Mouse (Mus musculus) urinary bladder, postnatal 0 days (tissue): ENCODE data around the gene Dna2. TPM values are rescaled to one million over a fixed set of nuclear protein-coding genes. Genes with fewer than 3 reads are reported as not detected.

Experiments used
- polyA plus RNA-seq: library from polyadenylated mRNA; unstranded; fragments of >200 nt; fragmentation: Nextera tagmentation; extraction: Ambion mirVana; gene quantifications from 2 replicates; pipeline ENCODE4 v1.2.1, GENCODE M21; 2015

The Dna2 gene
- 2.9 and 4.0 TPM in 2 replicates for polyA plus RNA-seq

DNA sequence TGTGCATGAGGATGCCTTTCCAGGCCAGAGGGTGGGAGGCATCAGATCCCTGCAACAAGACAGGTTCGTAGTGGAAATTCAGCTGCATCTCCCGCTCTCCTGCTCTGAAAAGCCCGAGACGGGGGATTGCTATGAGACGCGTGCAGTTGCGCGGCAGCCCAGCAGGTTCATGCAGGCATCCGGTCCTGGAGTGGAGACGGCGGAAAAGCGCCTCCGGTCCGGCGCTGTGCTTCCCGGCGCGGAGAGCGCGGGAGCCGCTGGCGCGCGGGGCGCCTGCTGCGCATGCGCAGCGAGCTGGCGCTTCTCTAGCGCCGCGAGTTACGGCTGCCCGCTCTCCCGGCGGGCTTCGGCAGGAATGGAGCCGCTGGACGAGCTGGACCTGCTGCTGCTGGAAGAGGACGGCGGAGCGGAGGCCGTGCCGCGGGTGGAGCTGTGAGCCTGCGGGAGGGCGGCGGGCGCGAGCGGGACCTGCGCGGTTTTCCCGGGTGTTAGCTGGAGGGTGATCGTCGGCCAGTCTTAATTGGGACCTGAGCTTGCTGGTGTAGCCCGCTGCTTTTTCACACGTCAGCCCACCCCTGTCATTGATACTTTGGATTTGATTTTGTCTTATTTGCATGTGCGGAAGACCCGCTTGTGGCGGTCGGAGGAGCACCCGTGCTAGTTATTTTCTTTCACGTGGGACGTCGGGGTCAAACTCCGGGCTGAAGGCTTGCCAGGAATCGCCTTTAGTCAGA is at the start of gene Dna2:
Dna2 (plus strand) TSS at position 289 of the 734 bp plus-strand sequence.

DNA sequence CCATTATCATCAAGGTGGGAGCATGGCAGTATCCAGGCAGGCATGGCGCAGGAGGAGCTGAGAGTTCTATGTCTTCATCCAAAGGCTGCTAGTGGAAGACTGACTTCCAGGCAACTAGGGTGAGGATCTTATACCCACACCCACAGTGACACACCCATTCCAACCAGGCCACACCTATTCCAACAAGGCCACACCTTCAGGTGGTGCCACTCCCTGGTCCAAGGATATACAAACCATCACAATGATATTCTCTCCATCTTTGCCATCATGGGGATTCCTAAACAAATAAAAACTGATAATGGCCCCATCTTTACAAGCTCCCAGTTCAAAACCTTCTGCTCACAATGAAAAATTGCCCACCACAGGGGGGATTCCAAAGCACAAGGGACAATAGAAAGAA is 37.9 kb upstream of the Dna2 start, which contains the start of gene Tet1:
Tet1 (minus strand) TSS at position 101 of the 400 bp plus-strand sequence.

DNA sequence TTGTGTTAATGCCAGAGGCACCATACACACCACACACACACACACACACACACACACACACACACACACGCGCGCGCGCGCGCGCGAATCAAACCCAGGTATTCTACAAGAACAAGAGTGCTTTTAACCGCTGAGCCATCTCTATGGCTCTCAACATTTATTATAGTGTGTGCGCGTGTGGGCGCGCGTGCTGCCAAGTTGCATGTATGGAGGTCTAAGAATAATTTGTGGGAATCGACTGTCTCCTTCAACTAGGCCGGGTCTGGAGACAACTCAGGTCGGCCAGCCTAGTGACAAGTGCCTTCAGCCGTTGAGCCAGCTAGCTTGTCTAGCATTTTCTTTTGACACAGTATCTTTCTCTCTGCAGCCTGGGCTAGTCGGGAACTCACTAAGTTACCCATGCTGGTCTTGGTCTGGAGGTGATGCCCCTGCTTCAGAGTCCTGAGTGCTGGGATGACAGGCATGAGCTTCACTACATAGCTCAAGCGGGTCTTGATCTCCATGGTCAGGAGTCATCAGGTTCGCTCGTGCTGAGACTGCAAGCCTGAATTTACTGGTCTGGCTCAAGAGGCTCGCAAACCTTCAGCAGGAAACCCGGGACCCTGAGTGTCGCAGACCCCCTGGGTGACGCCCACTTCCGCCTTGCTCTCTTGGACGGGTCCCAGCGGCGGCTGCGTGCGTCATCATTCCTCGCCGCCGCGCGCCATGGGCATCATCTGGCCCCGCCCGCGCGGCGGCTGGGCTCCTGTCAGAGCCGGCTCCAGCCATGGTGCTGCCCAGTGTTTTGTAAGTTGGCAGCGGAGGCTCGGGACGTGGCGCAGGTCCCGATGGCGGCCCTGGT is 26.7 kb upstream of the Dna2 start, which contains the start of gene Slc25a16:
Slc25a16 (plus strand) TSS at position 709 of the 841 bp plus-strand sequence.

DNA sequence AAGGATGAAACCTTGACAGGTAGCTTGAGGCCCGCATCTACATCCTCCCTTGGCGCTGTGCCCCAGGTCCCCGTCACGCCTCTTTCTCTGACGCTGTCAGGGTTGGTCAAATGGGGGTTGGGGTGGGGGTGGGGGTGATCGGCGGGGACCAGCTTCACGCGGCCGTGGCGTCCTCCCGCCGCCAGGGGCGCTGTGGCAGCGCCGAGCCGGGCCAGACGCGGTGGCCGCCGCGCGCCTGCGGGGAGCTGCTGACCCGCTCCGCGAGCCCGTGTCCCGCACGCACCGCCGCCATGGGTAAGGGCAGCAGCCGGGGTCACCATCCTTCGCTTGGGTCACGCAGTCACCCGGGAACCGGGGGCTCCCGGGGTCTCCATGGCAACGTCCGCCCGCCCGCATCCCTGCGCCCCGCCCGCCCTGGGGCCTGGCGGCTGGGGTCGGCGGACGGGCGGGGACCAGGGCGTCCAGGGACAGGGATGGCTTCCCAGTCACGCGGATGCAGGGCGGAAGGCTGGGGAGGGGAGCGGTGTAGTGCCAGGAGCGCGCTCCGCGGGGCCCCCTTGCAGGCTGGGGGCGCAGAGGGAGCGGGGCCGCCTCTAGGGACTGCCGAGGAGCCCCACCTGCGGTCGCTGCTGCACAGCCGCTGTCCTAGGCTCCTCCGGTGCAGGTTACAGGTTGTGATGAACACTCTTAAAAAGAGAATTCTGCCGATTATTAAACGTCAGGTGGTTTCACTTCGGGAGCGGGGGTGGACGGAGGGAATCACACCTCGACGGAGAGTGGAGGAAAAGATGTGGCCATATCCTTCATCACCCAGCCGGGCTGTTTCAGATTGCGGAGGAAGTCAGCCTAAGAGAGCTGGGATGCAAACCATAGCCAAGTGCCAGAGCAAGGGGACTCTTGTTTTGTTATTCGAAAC is 33.5 kb downstream of the Dna2 start, which contains the start of gene Rufy2:
Rufy2 (plus strand) TSS at position 185 of the 916 bp plus-strand sequence.

Other genes starting within 250 kb of the Dna2 start
- gene Stox1, start 220.9 kb upstream of the Dna2 start, polyA plus RNA-seq, result 0.55 and 0.79 TPM in 2 replicates
- gene Ccar1, start 154.7 kb upstream of the Dna2 start, polyA plus RNA-seq, result 54.2 and 56.2 TPM in 2 replicates
- gene Tet1, start 38.0 kb upstream of the Dna2 start, polyA plus RNA-seq, result 7.1 and 7.8 TPM in 2 replicates
- 12.7 and 13.8 TPM in 2 replicates for gene Slc25a16, start 26.4 kb upstream of the Dna2 start, polyA plus RNA-seq
- 13.5 and 14.6 TPM in 2 replicates for gene Rufy2, start 33.2 kb downstream of the Dna2 start, polyA plus RNA-seq
- 30.7 and 34.8 TPM in 2 replicates for gene Hnrnph3, start 77.2 kb downstream of the Dna2 start, polyA plus RNA-seq
- gene Pbld2, start 77.3 kb downstream of the Dna2 start, polyA plus RNA-seq, result 0.88 and 0.91 TPM in 2 replicates
- 0.23 and 0.39 TPM in 2 replicates for gene Pbld1, start 113.1 kb downstream of the Dna2 start, polyA plus RNA-seq
- not detected in 2 replicates for gene Atoh7, start 152.6 kb downstream of the Dna2 start, polyA plus RNA-seq